Mouse (Mus musculus): ENCODE results near the gene Sdk2. TPM values are rescaled to one million over a fixed set of nuclear protein-coding genes. Genes with fewer than 3 reads are reported as not detected.
A peak's percentile ranks its signal among the peaks of the same experiment; 100 is the strongest.

The Sdk2 gene
- polyA plus RNA-seq, 1 experiment from 2014 or later, result 0.66 TPM

GRCm38 (mm10) chr11:114004651-114005050, 62.2 kb downstream of the Sdk2 start:
- WGBS, result 91% methylated on average over 7 of the region's 7 CpGs

DNA sequence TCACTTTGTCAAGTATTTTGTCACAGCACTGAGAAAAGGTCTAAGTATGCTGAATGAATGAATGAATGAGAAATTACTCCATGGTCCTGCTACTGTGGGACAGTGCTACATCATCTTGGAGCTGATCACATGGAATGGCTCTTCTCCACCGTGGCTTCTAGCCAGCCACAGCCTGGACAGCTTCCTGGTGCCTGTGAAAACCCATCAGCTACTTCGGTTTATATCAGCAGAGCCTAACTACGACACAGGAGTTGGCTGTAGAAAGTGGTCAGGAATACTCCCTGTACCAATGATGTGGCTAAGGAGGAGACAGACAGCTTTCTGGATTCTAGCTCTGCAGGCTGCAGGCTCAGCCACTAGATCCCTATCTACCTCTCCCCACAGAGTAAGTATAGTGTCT, 63.7 kb downstream of the Sdk2 start:
- 89% methylated on average over 3 of the region's 3 CpGs for WGBS
- Histone ChIP-seq H3K9me3 (replicated peaks) (no peaks in the 10 kb centered on the region), H3K27me3 (ENCODE audit: low read depth, poor library complexity, severe bottlenecking) (peaks cover 29% of the 10 kb centered on the region; the same call in 1 of the 2 replicates), H3K4me1 (peaks cover 20% of the 10 kb centered on the region), H3K36me3 (no peaks in the 10 kb centered on the region), H3K4me3 (no peak overlapping the region), H3K27ac (no peak overlapping the region)
- DNase-seq (ENCODE audit: low spot score), result no peak

More at GRCm38 (mm10) chr11:114004651-114005050, 62.2 kb downstream of the Sdk2 start:
- DNase-seq (ENCODE audit: low spot score), result no peak
- Histone ChIP-seq H3K9me3 (replicated peaks) (no peaks in the 10 kb centered on the region), H3K36me3 (no peaks in the 10 kb centered on the region), H3K27ac (no peak overlapping the region), H3K27me3 (ENCODE audit: low read depth, poor library complexity, severe bottlenecking) (peaks cover 25% of the 10 kb centered on the region; the same call in 1 of the 2 replicates), H3K4me1 (peaks cover 19% of the 10 kb centered on the region), H3K4me3 (no peak overlapping the region)

- no peak for DNase-seq (ENCODE audit: low spot score)
- 39% methylated on average over 6 of the region's 6 CpGs for WGBS
- peaks cover 34% of the 10 kb centered on the region for H3K27me3 ChIP-seq (ENCODE audit: low read depth, poor library complexity, severe bottlenecking)
- 0 out of 2 replicates have a peak overlapping the region, but pooled peaks have one; percentile 3 for H3K27ac ChIP-seq
- H3K9me3 ChIP-seq (replicated peaks), result no peaks in the 10 kb centered on the region
- H3K4me1 ChIP-seq, result peaks cover 16% of the 10 kb centered on the region
- H3K36me3 ChIP-seq, result no peaks in the 10 kb centered on the region
- no peak overlapping the region for H3K4me3 ChIP-seq
Measured at GRCm38 (mm10) chr11:114000051-114000450, 66.8 kb downstream of the Sdk2 start.

- Histone ChIP-seq H3K27ac (no peak overlapping the region), H3K36me3 (no peaks in the 10 kb centered on the region), H3K9me3 (replicated peaks) (no peaks in the 10 kb centered on the region), H3K4me1 (peaks cover 29% of the 10 kb centered on the region), H3K4me3 (no peak overlapping the region), H3K27me3 (ENCODE audit: low read depth, poor library complexity, severe bottlenecking) (peaks cover 34% of the 10 kb centered on the region)
- 87% methylated on average over 3 of the region's 3 CpGs for WGBS
- no peak for DNase-seq (ENCODE audit: low spot score)
Measured at GRCm38 (mm10) chr11:113998702-113999101, 68.1 kb downstream of the Sdk2 start.

- WGBS, result 88% methylated on average over 6 of the region's 6 CpGs
- peak; percentile 57 for DNase-seq (ENCODE audit: low spot score)
Measured at GRCm38 (mm10) chr11:113993921-113994320, 72.9 kb downstream of the Sdk2 start.

GRCm38 (mm10) chr11:113992894-113993293, 74.0 kb downstream of the Sdk2 start:
- WGBS, result 82% methylated on average over 10 of the region's 10 CpGs
- H3K27me3 ChIP-seq (ENCODE audit: low read depth, poor library complexity, severe bottlenecking), result peaks cover 69% of the 10 kb centered on the region
- 0 out of 2 replicates have a peak overlapping the region, but pooled peaks have one; percentile 32 for H3K27ac ChIP-seq
- no peak overlapping the region for H3K4me3 ChIP-seq
- H3K36me3 ChIP-seq, result no peaks in the 10 kb centered on the region
- no peaks in the 10 kb centered on the region for H3K9me3 ChIP-seq (replicated peaks)
- no peak for DNase-seq (ENCODE audit: low spot score)
- H3K4me1 ChIP-seq, result peaks cover 60% of the 10 kb centered on the region

More at GRCm38 (mm10) chr11:113993921-113994320, 72.9 kb downstream of the Sdk2 start:
- no peaks in the 10 kb centered on the region for H3K36me3 ChIP-seq
- peaks cover 60% of the 10 kb centered on the region for H3K4me1 ChIP-seq
- no peak overlapping the region for H3K27ac ChIP-seq
- no peak overlapping the region for H3K4me3 ChIP-seq
- H3K9me3 ChIP-seq (replicated peaks), result no peaks in the 10 kb centered on the region
- peaks cover 64% of the 10 kb centered on the region for H3K27me3 ChIP-seq (ENCODE audit: low read depth, poor library complexity, severe bottlenecking)

DNA sequence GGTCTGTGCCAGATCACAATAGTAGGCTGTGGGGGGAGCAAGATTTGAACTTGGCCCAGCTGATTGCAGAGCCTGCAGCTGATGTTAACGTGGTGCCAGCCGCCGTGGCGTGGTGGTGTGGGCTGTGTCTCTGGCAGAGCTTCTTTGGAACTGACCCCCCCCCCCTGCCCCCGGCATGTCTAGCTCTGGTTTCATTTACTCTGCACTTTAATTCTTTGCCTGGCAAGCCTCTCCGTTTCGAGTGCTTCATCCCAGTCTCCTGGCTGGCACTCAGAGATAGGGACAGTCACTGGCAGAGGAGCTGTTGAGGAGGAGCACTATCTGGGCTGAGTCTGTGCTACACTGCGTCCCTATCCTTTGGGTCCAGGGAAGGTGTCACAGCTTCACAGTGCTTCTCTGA, 75.0 kb downstream of the Sdk2 start:
- Histone ChIP-seq H3K27ac (no peak overlapping the region), H3K27me3 (ENCODE audit: low read depth, poor library complexity, severe bottlenecking) (peaks cover 70% of the 10 kb centered on the region), H3K9me3 (replicated peaks) (no peaks in the 10 kb centered on the region), H3K4me3 (no peak overlapping the region), H3K36me3 (no peaks in the 10 kb centered on the region), H3K4me1 (peaks cover 60% of the 10 kb centered on the region)
- WGBS, result 77% methylated on average over 8 of the region's 8 CpGs
- DNase-seq (ENCODE audit: low spot score), result no peak

GRCm38 (mm10) chr11:113990466-113990865, 76.4 kb downstream of the Sdk2 start:
- Histone ChIP-seq H3K4me1 (peaks cover 71% of the 10 kb centered on the region), H3K36me3 (no peaks in the 10 kb centered on the region), H3K27ac (peak overlapping the region; percentile 73), H3K4me3 (peak overlapping the region; percentile 45), H3K27me3 (ENCODE audit: low read depth, poor library complexity, severe bottlenecking) (peaks cover 56% of the 10 kb centered on the region), H3K9me3 (replicated peaks) (no peaks in the 10 kb centered on the region)
- 2% methylated on average over 6 of the region's 6 CpGs for WGBS
- peak; percentile 82 for DNase-seq (ENCODE audit: low spot score)

GRCm38 (mm10) chr11:113990065-113990464, 76.8 kb downstream of the Sdk2 start:
- Histone ChIP-seq H3K9me3 (replicated peaks) (no peaks in the 10 kb centered on the region), H3K27me3 (ENCODE audit: low read depth, poor library complexity, severe bottlenecking) (peaks cover 52% of the 10 kb centered on the region), H3K36me3 (no peaks in the 10 kb centered on the region), H3K27ac (peak overlapping the region; percentile 9; the same call in 1 of the 2 replicates), H3K4me1 (peaks cover 72% of the 10 kb centered on the region), H3K4me3 (peak overlapping the region; percentile 45)
- DNase-seq (ENCODE audit: low spot score), result no peak
- 26% methylated on average over 4 of the region's 4 CpGs for WGBS

- Histone ChIP-seq H3K36me3 (no peaks in the 10 kb centered on the region), H3K9me3 (replicated peaks) (no peaks in the 10 kb centered on the region), H3K27me3 (ENCODE audit: low read depth, poor library complexity, severe bottlenecking) (peaks cover 27% of the 10 kb centered on the region), H3K4me1 (peaks cover 44% of the 10 kb centered on the region), H3K4me3 (no peak overlapping the region), H3K27ac (no peak overlapping the region)
- DNase-seq (ENCODE audit: low spot score), result peak; percentile 33
- 40% methylated on average over 5 of the region's 5 CpGs for WGBS
Measured at GRCm38 (mm10) chr11:113985826-113986416, 80.9 kb downstream of the Sdk2 start.

- H3K27ac ChIP-seq, result no peak overlapping the region
- no peaks in the 10 kb centered on the region for H3K9me3 ChIP-seq (replicated peaks)
- WGBS, result 54% methylated on average over 7 of the region's 7 CpGs
- H3K4me1 ChIP-seq, result peaks cover 34% of the 10 kb centered on the region
- H3K36me3 ChIP-seq, result no peaks in the 10 kb centered on the region
- no peaks in the 10 kb centered on the region for H3K27me3 ChIP-seq (ENCODE audit: low read depth, poor library complexity, severe bottlenecking)
- no peak for DNase-seq (ENCODE audit: low spot score)
- H3K4me3 ChIP-seq, result no peak overlapping the region
Measured at GRCm38 (mm10) chr11:113981732-113982503, 84.9 kb downstream of the Sdk2 start.

DNA sequence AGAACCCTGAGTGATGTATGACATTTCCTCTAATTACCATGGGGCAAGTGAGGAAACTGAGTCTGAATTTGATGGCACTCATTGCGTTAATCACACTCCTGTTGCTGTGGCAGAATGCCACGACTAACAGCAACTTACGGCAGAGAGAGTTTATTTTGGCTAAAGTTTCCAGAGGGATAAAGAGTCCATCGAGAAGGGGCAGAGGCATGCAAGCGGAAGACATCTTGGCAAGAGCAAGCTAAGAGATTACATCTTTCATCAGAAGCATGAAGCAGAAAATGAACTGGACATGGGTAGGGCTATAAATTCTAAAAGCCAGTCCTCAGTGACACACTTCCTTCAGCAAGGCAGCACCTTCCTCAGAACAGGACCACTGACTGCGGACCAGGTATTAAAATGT, 85.8 kb downstream of the Sdk2 start:
- no peaks in the 10 kb centered on the region for H3K9me3 ChIP-seq (replicated peaks)

GRCm38 (mm10) chr11:113978318-113978717, 88.5 kb downstream of the Sdk2 start:
- Histone ChIP-seq H3K27ac (no peak overlapping the region), H3K27me3 (ENCODE audit: low read depth, poor library complexity, severe bottlenecking) (no peaks in the 10 kb centered on the region), H3K36me3 (no peaks in the 10 kb centered on the region), H3K9me3 (replicated peaks) (no peaks in the 10 kb centered on the region), H3K4me3 (no peak overlapping the region), H3K4me1 (peaks cover 35% of the 10 kb centered on the region)
- DNase-seq (ENCODE audit: low spot score), result no peak
- WGBS, result 98% methylated on average over 12 of the region's 12 CpGs

More for the DNA sequence above, 85.8 kb downstream of the Sdk2 start:
- Histone ChIP-seq H3K4me1 (peaks cover 32% of the 10 kb centered on the region), H3K27me3 (ENCODE audit: low read depth, poor library complexity, severe bottlenecking) (no peaks in the 10 kb centered on the region), H3K27ac (no peak overlapping the region), H3K36me3 (no peaks in the 10 kb centered on the region), H3K4me3 (no peak overlapping the region)
- no peak for DNase-seq (ENCODE audit: low spot score)
- WGBS, result 93% methylated on average over 6 of the region's 6 CpGs
